Mouse (Mus musculus) E14TG2a.4 (cell line): ENCODE measurements around the gene Tm6sf1.
A peak's percentile ranks its signal among the peaks of the same experiment; 100 is the strongest.

Experiments
- H3K27me3 ChIP-seq: 2 replicates; pipeline ENCODE4 v1.6.1; 2014; ENCODE audit warnings: low read length, control low read depth; ENCODE audit not compliant: insufficient read depth
- H3K36me3 ChIP-seq: 2 replicates; pipeline ENCODE4 v1.6.1; 2014; ENCODE audit warnings: low read length, control low read depth; ENCODE audit not compliant: insufficient read depth
- H3K4me1 ChIP-seq: replicated peaks from 2 replicates; pipeline ENCODE4 v1.6.1; 2014; ENCODE audit warnings: low read depth, low read length, control low read depth
- H3K4me3 ChIP-seq: replicated peaks from 2 replicates; pipeline ENCODE4 v1.5.1; 2014; ENCODE audit warnings: mild to moderate bottlenecking, low read length
- H3K9me3 ChIP-seq: 2 replicates; pipeline ENCODE4 v1.6.1; 2014; ENCODE audit warnings: low read length, control low read depth
- CTCF ChIP-seq: conservative IDR thresholded peaks from 2 replicates; pipeline ENCODE4 v1.5.1; 2014; ENCODE audit warnings: low read length
- NANOG ChIP-seq: IDR thresholded peaks from 2 replicates; pipeline ENCODE4 v1.6.1; 2014; ENCODE audit warnings: borderline replicate concordance, low read length, mixed read lengths
- POU5F1 ChIP-seq: IDR thresholded peaks from 2 replicates; pipeline ENCODE4 v1.6.1; 2014; ENCODE audit warnings: low read length, borderline replicate concordance

Tm6sf1 gene

DNA sequence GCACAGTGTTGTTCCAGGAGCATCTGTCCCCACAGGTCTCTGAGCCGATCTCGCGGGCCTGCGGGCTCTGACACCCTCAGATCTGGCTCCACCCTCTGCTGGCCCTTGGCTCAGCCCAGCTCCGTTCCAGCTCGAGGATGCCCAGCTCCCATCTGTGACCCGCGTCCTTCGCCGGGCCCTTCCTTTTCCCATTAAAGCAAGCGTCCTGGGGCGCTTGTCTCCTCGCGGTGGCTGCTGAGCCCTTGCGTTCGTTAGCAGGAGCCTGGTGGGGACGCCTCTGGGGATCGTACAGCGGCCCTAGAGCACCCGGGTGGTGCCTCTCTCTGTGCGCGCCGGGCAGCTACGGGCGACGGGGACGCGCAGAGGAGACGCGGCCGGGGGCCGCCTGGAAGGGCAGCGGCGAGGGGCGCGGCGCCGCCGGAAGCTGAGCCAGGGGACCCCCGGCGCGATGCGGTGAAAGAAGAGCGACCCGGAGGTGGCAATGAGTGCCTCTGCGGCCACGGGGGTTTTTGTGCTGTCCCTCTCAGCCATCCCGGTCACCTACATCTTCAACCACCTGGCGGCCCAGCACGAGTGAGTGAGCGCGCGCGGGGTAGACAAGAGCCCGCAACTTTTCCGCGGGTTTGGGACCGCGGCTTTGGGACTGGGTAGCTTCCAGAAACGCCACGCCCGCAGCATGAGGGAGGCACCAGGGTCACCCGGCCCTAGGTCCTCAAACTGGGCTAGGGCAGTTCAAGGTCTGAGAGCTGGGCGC is at the start of gene Tm6sf1:
Gene Tm6sf1, plus strand, starts transcription at position 34 of the 754 bp plus-strand sequence.
- peaks cover 46% of the 10 kb centered on the region for H3K4me1 ChIP-seq
- peaks cover 80% of the 10 kb centered on the region for H3K27me3 ChIP-seq
- peaks cover 4% of the 10 kb centered on the region; the same call in 1 of the 2 replicates for H3K9me3 ChIP-seq
- peak within 1 kb of the TSS; percentile 79 for H3K4me3 ChIP-seq
- no peaks in the 10 kb centered on the region for H3K36me3 ChIP-seq
- TF ChIP-seq CTCF (no peak), NANOG (no peak), POU5F1 (no peak)

GRCm38 (mm10) chr7:81824906-81825305 is 33.9 kb upstream of the Tm6sf1 start:
- 0 out of 2 replicates have a peak, but pooled peaks cover 2% of the 10 kb centered on the region for H3K27me3 ChIP-seq
- peaks cover 32% of the 10 kb centered on the region for H3K4me1 ChIP-seq
- no peak overlapping the region for H3K4me3 ChIP-seq
- TF ChIP-seq CTCF (no peak), NANOG (no peak), POU5F1 (no peak)
- H3K36me3 ChIP-seq, result peaks cover 10% of the 10 kb centered on the region; the same call in 1 of the 2 replicates
- no peaks in the 10 kb centered on the region for H3K9me3 ChIP-seq

GRCm38 (mm10) chr7:81825381-81825780 is 33.4 kb upstream of the Tm6sf1 start:
- Histone ChIP-seq H3K27me3 (0 out of 2 replicates have a peak, but pooled peaks cover 2% of the 10 kb centered on the region), H3K36me3 (peaks cover 10% of the 10 kb centered on the region; the same call in 1 of the 2 replicates), H3K9me3 (no peaks in the 10 kb centered on the region), H3K4me1 (peaks cover 32% of the 10 kb centered on the region), H3K4me3 (no peak overlapping the region)
- TF ChIP-seq NANOG (no peak), POU5F1 (no peak), CTCF (no peak)

DNA sequence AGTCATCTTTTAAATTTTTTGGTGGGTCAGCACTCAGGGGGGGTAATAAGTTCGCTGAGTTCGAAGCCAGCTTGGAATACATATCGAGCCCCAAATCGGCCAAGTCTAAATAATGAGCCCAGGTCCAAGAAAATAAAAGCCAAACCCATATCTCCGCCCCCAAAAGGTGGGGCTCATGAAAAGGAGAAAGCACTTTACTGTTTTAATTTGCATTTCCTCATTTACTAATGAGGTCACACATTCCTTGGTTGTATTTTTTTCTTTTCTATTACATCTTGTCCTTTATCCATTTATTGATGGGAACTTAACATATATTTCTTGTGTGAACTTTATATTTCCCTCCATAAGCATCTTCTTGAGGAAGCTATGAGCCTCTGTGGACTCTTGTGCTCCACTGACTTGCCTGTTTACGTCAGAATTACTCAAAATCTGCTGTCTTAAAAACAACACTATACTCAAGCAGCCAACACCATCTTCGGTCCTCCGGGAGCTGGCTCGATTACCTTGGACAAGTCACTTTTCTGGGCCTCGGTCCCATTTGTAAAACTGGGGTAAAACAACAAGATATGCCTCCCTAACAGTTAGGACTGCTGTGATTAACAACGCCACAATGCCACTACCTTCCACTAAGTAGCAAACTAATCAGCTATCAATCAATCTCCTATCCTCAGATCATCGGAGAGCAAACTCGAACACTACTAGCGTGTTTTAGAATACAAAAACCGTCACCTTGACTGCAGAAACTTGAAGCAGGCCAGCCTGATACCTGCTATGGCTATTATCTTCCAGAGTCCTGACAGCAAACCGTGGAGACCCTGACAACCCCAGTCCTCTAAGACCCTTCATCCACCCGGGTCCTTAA is 30.8 kb upstream of the Tm6sf1 start:
- Histone ChIP-seq H3K36me3 (peaks cover 10% of the 10 kb centered on the region; the same call in 1 of the 2 replicates), H3K4me1 (peaks cover 32% of the 10 kb centered on the region), H3K9me3 (no peaks in the 10 kb centered on the region), H3K27me3 (0 out of 2 replicates have a peak, but pooled peaks cover 2% of the 10 kb centered on the region), H3K4me3 (peak overlapping the region; percentile 85)
- TF ChIP-seq POU5F1, result no peak
- no peak for TF ChIP-seq NANOG
- TF ChIP-seq CTCF, result no peak

DNA sequence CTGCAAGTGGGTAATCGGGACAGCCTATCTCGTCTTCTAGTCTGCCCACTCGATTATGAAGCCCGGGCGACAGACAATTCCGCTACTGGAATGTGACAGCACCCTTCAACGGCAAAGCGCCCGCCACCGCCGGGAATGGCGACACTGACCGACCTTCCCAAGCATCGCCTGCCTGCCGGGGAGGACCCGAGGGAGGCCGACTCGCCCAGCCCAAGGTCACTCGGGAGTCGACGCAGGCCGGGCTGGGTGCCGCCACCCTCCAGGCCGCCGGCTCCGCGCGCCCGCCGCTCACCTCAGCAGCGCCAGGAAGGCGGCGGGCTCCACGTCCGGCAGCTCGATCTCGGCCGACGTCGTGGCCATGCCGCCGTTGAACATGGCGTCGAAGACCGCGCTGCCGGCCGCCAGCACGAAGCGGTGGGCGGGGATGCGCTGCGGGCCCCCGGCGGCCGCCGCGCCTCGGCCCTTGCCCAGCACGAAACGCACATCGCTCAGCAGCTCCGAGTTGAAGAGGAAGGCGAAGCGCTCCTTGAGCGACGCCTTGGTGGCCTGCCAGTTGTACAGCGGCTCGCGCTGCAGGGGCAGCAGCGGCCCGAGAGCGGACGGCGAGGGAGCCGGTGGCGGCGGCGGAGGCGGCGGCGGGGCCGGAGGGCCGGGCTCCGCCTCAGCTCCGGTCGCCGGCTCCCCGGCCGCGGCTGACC is 30.0 kb upstream of the Tm6sf1 start:
- peaks cover 10% of the 10 kb centered on the region; the same call in 1 of the 2 replicates for H3K36me3 ChIP-seq
- H3K9me3 ChIP-seq, result no peaks in the 10 kb centered on the region
- peak overlapping the region; percentile 85 for H3K4me3 ChIP-seq
- TF ChIP-seq CTCF (no peak), POU5F1 (no peak), NANOG (no peak)
- 0 out of 2 replicates have a peak, but pooled peaks cover 2% of the 10 kb centered on the region for H3K27me3 ChIP-seq
- peaks cover 32% of the 10 kb centered on the region for H3K4me1 ChIP-seq

DNA sequence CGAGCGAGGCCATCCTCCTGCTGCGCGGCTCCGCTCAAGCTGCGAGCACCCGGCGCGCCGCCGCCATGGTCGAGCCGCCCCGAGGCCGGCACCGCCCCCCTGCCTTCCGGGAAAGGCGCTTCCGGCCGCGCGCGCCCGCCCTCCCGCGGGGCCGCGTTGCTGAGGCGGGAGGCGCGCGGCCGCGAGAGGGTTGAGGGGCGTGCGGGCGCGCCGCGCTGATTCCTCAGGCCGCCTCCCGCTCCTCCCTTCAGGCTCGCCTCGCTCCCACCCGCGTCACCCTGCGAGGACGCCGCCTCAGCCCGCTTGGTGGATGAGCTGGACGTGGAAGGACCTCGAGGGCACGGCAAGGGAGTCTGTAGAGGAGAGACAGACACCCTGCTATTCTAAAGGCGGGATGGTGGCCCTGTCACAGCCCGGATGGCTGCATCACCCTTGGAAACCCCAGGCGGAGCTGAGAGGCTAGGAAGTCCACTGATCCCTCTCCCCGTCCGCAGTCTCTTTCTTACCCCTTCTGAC is 29.4 kb upstream of the Tm6sf1 start, which contains the start of gene Btbd1:
Gene Btbd1, minus strand, starts transcription at position 53 of the 516 bp plus-strand sequence.
- peaks cover 32% of the 10 kb centered on the region for H3K4me1 ChIP-seq
- H3K27me3 ChIP-seq, result 0 out of 2 replicates have a peak, but pooled peaks cover 2% of the 10 kb centered on the region
- peaks cover 6% of the 10 kb centered on the region; the same call in 1 of the 2 replicates for H3K36me3 ChIP-seq
- H3K4me3 ChIP-seq, result peak within 1 kb of the TSS; percentile 85
- TF ChIP-seq POU5F1 (no peak), NANOG (no peak), CTCF (no peak)
- H3K9me3 ChIP-seq, result no peaks in the 10 kb centered on the region

DNA sequence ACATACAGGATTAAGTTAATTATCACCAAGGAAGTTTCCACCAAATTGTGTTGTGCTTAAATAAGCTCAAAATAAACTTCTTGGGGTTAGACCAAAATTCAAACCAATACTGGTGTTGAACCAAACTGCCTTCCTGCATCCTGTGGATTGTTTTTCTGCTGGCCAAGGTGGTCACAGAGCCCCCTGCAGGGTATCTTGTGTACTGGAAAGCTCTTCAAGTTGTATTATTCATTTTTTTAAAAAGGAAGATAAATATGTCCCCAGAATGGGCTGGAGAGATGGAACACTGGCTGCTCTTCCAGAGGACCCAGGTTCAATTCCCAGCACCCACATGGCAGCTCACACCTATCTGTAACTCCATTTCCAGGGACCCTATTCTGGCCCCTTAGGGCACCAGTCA is 24.0 kb upstream of the Tm6sf1 start:
- TF ChIP-seq CTCF (peak; percentile 26), POU5F1 (no peak), NANOG (no peak)
- Histone ChIP-seq H3K4me3 (no peak overlapping the region), H3K36me3 (no peaks in the 10 kb centered on the region), H3K4me1 (no peaks in the 10 kb centered on the region; the same call in 1 of the 2 replicates), H3K27me3 (no peaks in the 10 kb centered on the region), H3K9me3 (peaks cover 14% of the 10 kb centered on the region)
